Mouse (Mus musculus) neural tube, embryonic 14.5 days (tissue): ENCODE results near the gene Cacng5. TPM values are rescaled to one million over a fixed set of nuclear protein-coding genes. Genes with fewer than 3 reads are reported as not detected.
A peak's percentile ranks its signal among the peaks of the same experiment; 100 is the strongest.

Experiments
- ATAC-seq: fragments of 200-750 bp; cut with Nextera tagmentation; 2 replicates; pipeline ENCODE4 v1.8.0; 2017; ENCODE audit warnings: low read depth, mild to moderate bottlenecking, moderate TSS enrichment, moderate library complexity
- H3K27ac ChIP-seq: fragments of 300-500 bp; sonication (generic); 2 replicates; pipeline ENCODE4 v1.5.1; 2014; ENCODE audit warnings: low read depth, mild to moderate bottlenecking, control low read depth, low read length, moderate library complexity, mixed read lengths
- H3K27me3 ChIP-seq: fragments of 300-500 bp; sonication (generic); 2 replicates; pipeline ENCODE4 v1.6.1; 2014; ENCODE audit warnings: low read length; ENCODE audit not compliant: control insufficient read depth, insufficient read depth
- H3K36me3 ChIP-seq: fragments of 300-500 bp; sonication (generic); 2 replicates; pipeline ENCODE4 v1.6.1; 2014; ENCODE audit warnings: low read length, mixed read lengths; ENCODE audit not compliant: control insufficient read depth, insufficient read depth
- H3K4me1 ChIP-seq: fragments of 300-500 bp; sonication (generic); 2 replicates; pipeline ENCODE4 v1.6.1; 2014; ENCODE audit warnings: low read length; ENCODE audit not compliant: control insufficient read depth, insufficient read depth
- H3K4me2 ChIP-seq: fragments of 300-500 bp; sonication (generic); 2 replicates; pipeline ENCODE4 v1.6.1; 2014; ENCODE audit warnings: mild to moderate bottlenecking, low read depth, low read length, control low read depth
- H3K4me3 ChIP-seq: fragments of 300-500 bp; sonication (generic); 2 replicates; pipeline ENCODE4 v1.5.1; 2014; ENCODE audit warnings: low read depth, low read length, control low read depth, mixed read lengths
- H3K9ac ChIP-seq: fragments of 300-500 bp; sonication (generic); replicated peaks from 2 replicates; pipeline ENCODE4 v1.6.1; 2014; ENCODE audit warnings: low read depth, mild to moderate bottlenecking, control low read depth, low read length, mixed read lengths
- H3K9me3 ChIP-seq: fragments of 300-500 bp; sonication (generic); 2 replicates; pipeline ENCODE4 v1.6.1; 2016; ENCODE audit warnings: low read length; ENCODE audit not compliant: control insufficient read depth
- WGBS: fragments of 180-500 bp; shearing (Covaris S2); extraction: QIAGEN DNeasy Blood & Tissue Kit; methylation state at CpG from one replicate; pipeline ENCODE4 v1.1.7; 2014; 5-methylcytosine and 5-hydroxymethylcytosine counted together
- polyA plus RNA-seq: library from polyadenylated mRNA; unstranded; fragments of >200 nt; fragmentation: Nextera tagmentation; extraction: Ambion mirVana; gene quantifications from 2 replicates; pipeline ENCODE4 v1.2.1, GENCODE M21; 2014

Gene Cacng5
- polyA plus RNA-seq, 1 experiment from 2014 or later: 8.9 TPM

GRCm38 (mm10) chr11:107865128-107865527 is 49.7 kb downstream of the Cacng5 start:
- H3K9me3 ChIP-seq: no peaks in the 10 kb centered on the region
- H3K4me3 ChIP-seq: no peak overlapping the region
- H3K4me2 ChIP-seq: no peak overlapping the region
- no peak overlapping the region for H3K9ac ChIP-seq
- ATAC-seq: 0 out of 2 replicates have a peak, but pooled peaks have one; percentile 14
- no peaks in the 10 kb centered on the region for H3K36me3 ChIP-seq
- WGBS: 21% methylated on average over 7 of the region's 7 CpGs
- H3K27ac ChIP-seq: no peak overlapping the region
- H3K27me3 ChIP-seq: no peaks in the 10 kb centered on the region
- no peaks in the 10 kb centered on the region for H3K4me1 ChIP-seq

- Histone ChIP-seq H3K4me3 (no peak overlapping the region), H3K4me2 (no peak overlapping the region), H3K27me3 (no peaks in the 10 kb centered on the region), H3K27ac (no peak overlapping the region), H3K4me1 (no peaks in the 10 kb centered on the region), H3K9me3 (no peaks in the 10 kb centered on the region), H3K9ac (no peak overlapping the region), H3K36me3 (no peaks in the 10 kb centered on the region)
- no peak for ATAC-seq
- 6% methylated on average over 4 of the region's 4 CpGs for WGBS
Measured at GRCm38 (mm10) chr11:107864024-107864423, 50.8 kb downstream of the Cacng5 start.

- no peak overlapping the region for H3K27ac ChIP-seq
- H3K9ac ChIP-seq: no peak overlapping the region
- H3K36me3 ChIP-seq: no peaks in the 10 kb centered on the region
- no peak for ATAC-seq
- no peak overlapping the region for H3K4me2 ChIP-seq
- 77% methylated on average over 5 of the region's 5 CpGs for WGBS
- H3K4me1 ChIP-seq: no peaks in the 10 kb centered on the region
- H3K9me3 ChIP-seq: no peaks in the 10 kb centered on the region
- no peaks in the 10 kb centered on the region for H3K27me3 ChIP-seq
- no peak overlapping the region for H3K4me3 ChIP-seq
Measured at GRCm38 (mm10) chr11:107861738-107862137, 53.1 kb downstream of the Cacng5 start.

GRCm38 (mm10) chr11:107859871-107860270 is 55.0 kb downstream of the Cacng5 start:
- Histone ChIP-seq H3K9ac (no peak overlapping the region), H3K4me3 (no peak overlapping the region), H3K4me2 (no peak overlapping the region), H3K27me3 (no peaks in the 10 kb centered on the region), H3K9me3 (no peaks in the 10 kb centered on the region), H3K27ac (no peak overlapping the region), H3K36me3 (no peaks in the 10 kb centered on the region), H3K4me1 (no peaks in the 10 kb centered on the region)
- no peak for ATAC-seq
- 95% methylated on average over 4 of the region's 4 CpGs for WGBS

- no peaks in the 10 kb centered on the region for H3K9me3 ChIP-seq
- no peak overlapping the region for H3K4me3 ChIP-seq
- H3K9ac ChIP-seq: no peak overlapping the region
- ATAC-seq: no peak
- no peaks in the 10 kb centered on the region for H3K4me1 ChIP-seq
- H3K27ac ChIP-seq: no peak overlapping the region
- WGBS: 20% methylated on average over 7 of the region's 7 CpGs
- no peaks in the 10 kb centered on the region for H3K27me3 ChIP-seq
- no peak overlapping the region for H3K4me2 ChIP-seq
- H3K36me3 ChIP-seq: no peaks in the 10 kb centered on the region
Measured at GRCm38 (mm10) chr11:107859288-107859687, 55.6 kb downstream of the Cacng5 start.

- WGBS: 39% methylated on average over 1 of the region's 1 CpGs
- H3K27ac ChIP-seq: no peak overlapping the region
- no peak for ATAC-seq
Measured at GRCm38 (mm10) chr11:107853088-107853487, 61.8 kb downstream of the Cacng5 start.

GRCm38 (mm10) chr11:107849621-107850020 is 65.2 kb downstream of the Cacng5 start:
- 28% methylated on average over 10 of the region's 10 CpGs for WGBS
- no peak overlapping the region for H3K9ac ChIP-seq
- no peak overlapping the region for H3K4me2 ChIP-seq
- no peak overlapping the region for H3K4me3 ChIP-seq
- no peaks in the 10 kb centered on the region for H3K4me1 ChIP-seq
- peak; percentile 46; the same call in 1 of the 2 replicates for ATAC-seq
- no peak overlapping the region for H3K27ac ChIP-seq
- no peaks in the 10 kb centered on the region for H3K27me3 ChIP-seq
- H3K9me3 ChIP-seq: no peaks in the 10 kb centered on the region
- no peaks in the 10 kb centered on the region for H3K36me3 ChIP-seq

More at GRCm38 (mm10) chr11:107853088-107853487, 61.8 kb downstream of the Cacng5 start:
- Histone ChIP-seq H3K9me3 (no peaks in the 10 kb centered on the region), H3K4me3 (no peak overlapping the region), H3K27me3 (no peaks in the 10 kb centered on the region), H3K4me1 (no peaks in the 10 kb centered on the region), H3K4me2 (no peak overlapping the region), H3K36me3 (no peaks in the 10 kb centered on the region), H3K9ac (no peak overlapping the region)

GRCm38 (mm10) chr11:107844175-107844574 is 70.7 kb downstream of the Cacng5 start:
- no peaks in the 10 kb centered on the region for H3K36me3 ChIP-seq
- no peak overlapping the region for H3K4me3 ChIP-seq
- no peaks in the 10 kb centered on the region for H3K4me1 ChIP-seq
- no peak overlapping the region for H3K4me2 ChIP-seq
- H3K9ac ChIP-seq: no peak overlapping the region
- H3K27me3 ChIP-seq: no peaks in the 10 kb centered on the region
- no peak for ATAC-seq
- 96% methylated on average over 1 of the region's 1 CpGs for WGBS
- H3K9me3 ChIP-seq: no peaks in the 10 kb centered on the region
- no peak overlapping the region for H3K27ac ChIP-seq

- Histone ChIP-seq H3K4me2 (no peak overlapping the region), H3K9me3 (no peaks in the 10 kb centered on the region)
- WGBS: 49% methylated on average over 7 of the region's 7 CpGs
Measured at GRCm38 (mm10) chr11:107833351-107834040, 81.4 kb downstream of the Cacng5 start.

More at GRCm38 (mm10) chr11:107833351-107834040, 81.4 kb downstream of the Cacng5 start:
- 0 out of 2 replicates have a peak, but pooled peaks cover 4% of the 10 kb centered on the region for H3K4me1 ChIP-seq
- H3K9ac ChIP-seq: no peak overlapping the region
- no peaks in the 10 kb centered on the region for H3K36me3 ChIP-seq
- H3K27me3 ChIP-seq: no peaks in the 10 kb centered on the region
- H3K27ac ChIP-seq: no peak overlapping the region
- no peak overlapping the region for H3K4me3 ChIP-seq
- no peak; the same call in 1 of the 2 replicates for ATAC-seq
